In the genomic region with DNA sequence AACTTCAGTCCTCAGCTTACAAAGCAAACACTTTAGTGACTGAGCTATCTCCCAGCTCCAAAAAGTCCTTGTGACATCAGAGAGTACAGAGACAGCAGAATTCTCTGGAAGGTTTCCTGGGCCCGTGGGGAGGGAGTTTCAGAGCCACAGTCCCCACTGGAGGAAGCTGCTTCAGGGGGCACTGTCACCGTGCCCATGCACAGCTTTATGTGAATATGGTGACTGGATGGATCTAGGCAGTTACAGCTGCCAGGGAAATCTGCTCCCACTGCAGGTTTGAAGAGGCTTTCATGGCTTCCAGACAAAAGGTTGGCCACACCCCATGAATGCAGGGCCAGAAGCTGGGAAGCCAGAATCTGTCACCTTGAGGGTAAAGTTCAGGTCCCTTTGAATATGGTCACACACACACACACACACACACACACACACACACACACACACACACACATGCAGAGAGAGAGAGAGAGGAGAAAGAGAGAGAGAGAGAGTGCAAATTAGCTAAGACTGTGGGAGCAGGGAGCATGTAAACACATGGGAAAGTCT, we compare ENCODE assay signal across 21 mouse cellular contexts. TPM values are rescaled to one million over a fixed set of nuclear protein-coding genes. Genes with fewer than 3 reads are reported as not detected.
A peak's percentile ranks its signal among the peaks of the same experiment; 100 is the strongest.
DNase-seq lines count a peak whose midpoint lies in the region; ATAC-seq and TF ChIP-seq lines count a peak whose summit lies in the region.
"Had no signal": no experiment of that assay in that cellular context is flagged by ENCODE, and none has a peak within 500 bp of the region (broad histone marks: within the 10 kb centered on the region; RNA-seq: fewer than 3 reads in every experiment).

No protein-coding gene starts in this region.

- no peak overlapping the region for H3K4me2 ChIP-seq in forebrain, embryonic 14.5 days (ENCODE audit: low read length)
- no peak overlapping the region for H3K4me2 ChIP-seq in forebrain, embryonic 12.5 days
- no peak overlapping the region for H3K4me2 ChIP-seq in liver, postnatal 0 days (ENCODE audit: low read depth, low read length)
- H3K4me2 ChIP-seq in liver, embryonic 12.5 days: no peak overlapping the region
- H3K4me2 ChIP-seq in forebrain, embryonic 16.5 days (ENCODE audit: low read length): no peak overlapping the region
- H3K4me2 ChIP-seq: embryonic facial prominence, embryonic 15.5 days; heart, embryonic 15.5 days; liver, embryonic 15.5 days; neural tube, embryonic 13.5 days had no signal

- peak overlapping the region; percentile 52 for H3K27ac ChIP-seq in forebrain, embryonic 14.5 days (ENCODE audit: low read depth, low read length)
- no peak overlapping the region for H3K27ac ChIP-seq in forebrain, embryonic 12.5 days
- no peak overlapping the region for H3K27ac ChIP-seq in liver, postnatal 0 days (ENCODE audit: low read depth)
- H3K27ac ChIP-seq in liver, embryonic 12.5 days: no peak overlapping the region
- H3K27ac ChIP-seq in forebrain, embryonic 16.5 days (ENCODE audit: low read length): peak overlapping the region; percentile 44
- H3K27ac ChIP-seq: embryonic facial prominence, embryonic 15.5 days; heart, embryonic 15.5 days; liver, embryonic 15.5 days; neural tube, embryonic 13.5 days had no signal

- intact Hi-C loops in gastrocnemius, postnatal 36 days (cut with DNase I): no loop called here

- WGBS in forebrain, embryonic 14.5 days: 55% methylated on average over 2 of the region's 2 CpGs
- WGBS in forebrain, embryonic 12.5 days: 75% methylated on average over 2 of the region's 2 CpGs
- 46% methylated on average over 2 of the region's 2 CpGs for WGBS in liver, postnatal 0 days (ENCODE audit: insufficient replicate concordance)
- WGBS in liver, embryonic 12.5 days (ENCODE audit: insufficient replicate concordance): 63% methylated on average over 2 of the region's 2 CpGs
- 46% methylated on average over 2 of the region's 2 CpGs for WGBS in forebrain, embryonic 16.5 days

- no peak for TF ChIP-seq EP300 in liver, postnatal 0 days (IDR thresholded peaks at IDR 0.05; ENCODE audit: low read depth)

- H3K4me1 ChIP-seq in forebrain, embryonic 14.5 days (ENCODE audit: control insufficient read depth, insufficient read depth, low read length): peaks cover 14% of the 10 kb centered on the region
- H3K4me1 ChIP-seq in forebrain, embryonic 12.5 days: peaks cover 17% of the 10 kb centered on the region
- peaks cover 4% of the 10 kb centered on the region for H3K4me1 ChIP-seq in liver, postnatal 0 days (ENCODE audit: insufficient read depth)
- H3K4me1 ChIP-seq in liver, embryonic 12.5 days: peaks cover 6% of the 10 kb centered on the region
- peaks cover 21% of the 10 kb centered on the region for H3K4me1 ChIP-seq in forebrain, embryonic 16.5 days (replicated peaks; ENCODE audit: control insufficient read depth, insufficient read depth, low read length)

- no peak overlapping the region for H3K4me3 ChIP-seq in forebrain, embryonic 14.5 days (ENCODE audit: low read depth, low read length)
- no peak overlapping the region for H3K4me3 ChIP-seq in forebrain, embryonic 12.5 days (replicated peaks)
- no peak overlapping the region for H3K4me3 ChIP-seq in liver, postnatal 0 days (ENCODE audit: low read depth, low read length)
- H3K4me3 ChIP-seq in liver, embryonic 12.5 days: no peak overlapping the region
- no peak overlapping the region for H3K4me3 ChIP-seq in forebrain, embryonic 16.5 days (replicated peaks; ENCODE audit: low read length)
- H3K4me3 ChIP-seq: embryonic facial prominence, embryonic 15.5 days; heart, embryonic 15.5 days; liver, embryonic 15.5 days; neural tube, embryonic 13.5 days had no signal

- H3K27me3 ChIP-seq in forebrain, embryonic 14.5 days (replicated peaks; ENCODE audit: control insufficient read depth, insufficient read depth, low read length): no peaks in the 10 kb centered on the region
- no peaks in the 10 kb centered on the region for H3K27me3 ChIP-seq in forebrain, embryonic 12.5 days
- H3K27me3 ChIP-seq in liver, postnatal 0 days (ENCODE audit: insufficient read depth, low read length): no peaks in the 10 kb centered on the region
- no peaks in the 10 kb centered on the region for H3K27me3 ChIP-seq in liver, embryonic 12.5 days (replicated peaks)
- no peaks in the 10 kb centered on the region for H3K27me3 ChIP-seq in forebrain, embryonic 16.5 days (replicated peaks; ENCODE audit: control insufficient read depth, insufficient read depth, low read length)
- H3K27me3 ChIP-seq: embryonic facial prominence, embryonic 15.5 days; heart, embryonic 15.5 days; liver, embryonic 15.5 days; neural tube, embryonic 13.5 days had no signal

- H3K36me3 ChIP-seq in forebrain, embryonic 14.5 days (ENCODE audit: control insufficient read depth, insufficient read depth, low read length): peaks cover 12% of the 10 kb centered on the region
- H3K36me3 ChIP-seq in forebrain, embryonic 12.5 days (replicated peaks): peaks cover 21% of the 10 kb centered on the region
- peaks cover 3% of the 10 kb centered on the region; the same call in 1 of the 2 replicates for H3K36me3 ChIP-seq in liver, postnatal 0 days (replicated peaks; ENCODE audit: insufficient read depth, low read length)
- peaks cover 22% of the 10 kb centered on the region for H3K36me3 ChIP-seq in liver, embryonic 12.5 days
- 0 out of 2 replicates have a peak, but pooled peaks cover 3% of the 10 kb centered on the region for H3K36me3 ChIP-seq in forebrain, embryonic 16.5 days (ENCODE audit: control insufficient read depth, insufficient read depth)

- no peak overlapping the region for H3K9ac ChIP-seq in forebrain, embryonic 14.5 days (ENCODE audit: low read length)
- no peak overlapping the region for H3K9ac ChIP-seq in forebrain, embryonic 12.5 days
- no peak overlapping the region for H3K9ac ChIP-seq in liver, postnatal 0 days (replicated peaks)
- no peak overlapping the region for H3K9ac ChIP-seq in liver, embryonic 12.5 days
- no peak overlapping the region for H3K9ac ChIP-seq in forebrain, embryonic 16.5 days (replicated peaks; ENCODE audit: low read depth, low read length)
- H3K9ac ChIP-seq: embryonic facial prominence, embryonic 15.5 days; heart, embryonic 15.5 days; liver, embryonic 15.5 days; neural tube, embryonic 13.5 days had no signal

- H3K9me3 ChIP-seq in forebrain, embryonic 14.5 days (replicated peaks; ENCODE audit: control insufficient read depth, low read length): no peaks in the 10 kb centered on the region
- H3K9me3 ChIP-seq in forebrain, embryonic 12.5 days: no peaks in the 10 kb centered on the region
- no peaks in the 10 kb centered on the region for H3K9me3 ChIP-seq in liver, postnatal 0 days (ENCODE audit: low read length)
- no peaks in the 10 kb centered on the region for H3K9me3 ChIP-seq in liver, embryonic 12.5 days (replicated peaks)
- H3K9me3 ChIP-seq in forebrain, embryonic 16.5 days (ENCODE audit: control insufficient read depth, low read length): no peaks in the 10 kb centered on the region
- H3K9me3 ChIP-seq: embryonic facial prominence, embryonic 15.5 days; heart, embryonic 15.5 days; liver, embryonic 15.5 days; neural tube, embryonic 13.5 days had no signal

- peak; percentile 41 for DNase-seq in forebrain, embryonic 14.5 days (ENCODE audit: low spot score)
- no peak for DNase-seq in liver, postnatal 0 days
- peak; percentile 17 for DNase-seq in R1 (ENCODE audit: low read depth, low spot score)
- DNase-seq in gastrocnemius, postnatal 36 days: no peak
- no peak for DNase-seq in urinary bladder, postnatal 25 days (ENCODE audit: low spot score)
- DNase-seq: adrenal gland, postnatal 25 days; cerebellum, adult 9-11 months; embryo, embryonic 11 days; heart, adult 18-20 months; kidney, postnatal 10 days; right cerebral cortex, postnatal 25 days; thymus, postnatal 36 days had no signal

- no peak for ATAC-seq in forebrain, embryonic 14.5 days
- no peak for ATAC-seq in forebrain, embryonic 12.5 days (ENCODE audit: low FRiP score)
- ATAC-seq in liver, postnatal 0 days: peak; percentile 74
- ATAC-seq in liver, embryonic 12.5 days: no peak
- no peak for ATAC-seq in forebrain, embryonic 16.5 days
- ATAC-seq: activated CD4-positive, CD25-positive, alpha-beta regulatory T cell, adult 4 months; inflammation-experienced regulatory T-cells, adult 6 months had no signal

- TF ChIP-seq CTCF in liver, postnatal 0 days (IDR thresholded peaks at IDR 0.05; ENCODE audit: low read depth): no peak

RNA-seq across cellular contexts. Expression of gene Tmem177, which starts 5.7 kb away (rescaled TPM):
- polyA plus RNA-seq in forebrain, embryonic 14.5 days (2014; fragmentation: Nextera tagmentation; extraction: Ambion mirVana): 13.3 TPM in 2 replicates
- 9.3 and 11.3 TPM in 2 replicates for polyA plus RNA-seq in forebrain, embryonic 12.5 days (2016; fragmentation: Nextera tagmentation; extraction: Ambion mirVana)
- 2.2 and 2.8 TPM in 2 replicates for polyA plus RNA-seq in liver, postnatal 0 days (2015; fragmentation: Nextera tagmentation; extraction: Ambion mirVana)
- 4.8 and 5.4 TPM in 2 replicates for polyA plus RNA-seq in liver, embryonic 12.5 days (2016; fragmentation: Nextera tagmentation; extraction: Ambion mirVana)
- 13.4 and 14.3 TPM in 2 replicates for polyA plus RNA-seq in forebrain, embryonic 16.5 days (2015; fragmentation: Nextera tagmentation; extraction: Ambion mirVana)
- 1 to 10 TPM; 5.4 to 6.0 TPM for total RNA-seq in gastrocnemius, postnatal 36 days (2021)

Comparison
In these comparisons a context has a peak if more than half of its experiments do, and no peak if none do; other contexts are left out.
1. H3K27ac ChIP-seq: peak in forebrain, embryonic 14.5 days (single experiment) and forebrain, embryonic 16.5 days (single experiment); none in forebrain, embryonic 12.5 days (single experiment), liver, postnatal 0 days (single experiment) and liver, embryonic 12.5 days (single experiment).
2. DNase-seq: peak in forebrain, embryonic 14.5 days (single experiment) and R1 (single experiment); none in liver, postnatal 0 days (single experiment), gastrocnemius, postnatal 36 days (0 of 2) and urinary bladder, postnatal 25 days (single experiment).